8 mouse cellular contexts compared by ENCODE assay signal in genomic region chr7:44359908-44360672, GRCm38 (mm10). TPM values are rescaled to one million over a fixed set of nuclear protein-coding genes. Genes with fewer than 3 reads are reported as not detected.
DNase-seq lines count a peak whose midpoint lies in the region; ATAC-seq and TF ChIP-seq lines count a peak whose summit lies in the region.

No protein-coding gene starts in this region.

- no peaks in the 10 kb centered on the region for H3K36me3 ChIP-seq in hindbrain, postnatal 0 days (ENCODE audit: insufficient read depth, low read length)
- H3K36me3 ChIP-seq in macrophage (ENCODE audit: inconsistent target), result no peaks in the 10 kb centered on the region

- H3K9ac ChIP-seq in hindbrain, postnatal 0 days (replicated peaks; ENCODE audit: low read length), result peak overlapping the region; percentile 58

- peak overlapping the region; percentile 86 for H3K4me3 ChIP-seq in gastrocnemius, adult 2 months
- peak overlapping the region; percentile 51 for H3K4me3 ChIP-seq in hindbrain, postnatal 0 days (ENCODE audit: low read length)
- peak overlapping the region; percentile 57 for H3K4me3 ChIP-seq in left cerebral cortex, adult 2 months
- H3K4me3 ChIP-seq in macrophage (ENCODE audit: inconsistent target), result peak overlapping the region; percentile 29

- H3K79me2 ChIP-seq in macrophage (ENCODE audit: inconsistent target), result no peaks in the 10 kb centered on the region

- H3K9me3 ChIP-seq in hindbrain, postnatal 0 days (ENCODE audit: low read length), result no peaks in the 10 kb centered on the region

- peak overlapping the region; percentile 93 for H3K4me2 ChIP-seq in hindbrain, postnatal 0 days (ENCODE audit: low read depth, low read length)

- intact Hi-C loops in gastrocnemius, adult 2 months (cut with DNase I), result loop anchor here (2.0 kb wide), 1 partner anchor 55 kb away; no protein-coding TSS in a partner anchor
- intact Hi-C loops in left cerebral cortex, adult 2 months (cut with DNase I), result loop anchor here (5.0 kb wide), 1 partner anchor 127 kb away; no protein-coding TSS in a partner anchor

- peak; percentile 73 for ATAC-seq in hindbrain, postnatal 0 days

- H3K4me1 ChIP-seq in hindbrain, postnatal 0 days (ENCODE audit: insufficient read depth, low read length), result peaks cover 9% of the 10 kb centered on the region

- TF ChIP-seq CTCF in gastrocnemius, adult 2 months (IDR thresholded peaks at IDR 0.05), result no peak
- peak; percentile 49 for TF ChIP-seq CTCF in hindbrain, postnatal 0 days (IDR thresholded peaks at IDR 0.05; ENCODE audit: low read depth)
- no peak; the same call in 1 of the 2 replicates for TF ChIP-seq CTCF in left cerebral cortex, adult 2 months (IDR thresholded peaks at IDR 0.05)

- peak; percentile 91 for DNase-seq in WW6 (ENCODE audit: low read depth, low spot score)
- peak; percentile 96 for DNase-seq in cerebellum, postnatal 36 days
- peak; percentile 94 for DNase-seq in gastrocnemius, adult 2 months
- peak; percentile 98 for DNase-seq in hindbrain, postnatal 0 days (ENCODE audit: low spot score)
- DNase-seq in left cerebral cortex, adult 2 months (ENCODE audit: extremely low spot score in 1 of 2, low spot score in 2 of 2), result peak; percentile 96 to 97
- peak; percentile 98 for DNase-seq in right cerebral cortex, adult 18-20 months
- DNase-seq in urinary bladder, adult 2 months (ENCODE audit: low spot score), result peak; percentile 90

- peak overlapping the region; percentile 88 for H3K27ac ChIP-seq in gastrocnemius, adult 2 months
- peak overlapping the region; percentile 88 for H3K27ac ChIP-seq in hindbrain, postnatal 0 days
- H3K27ac ChIP-seq in left cerebral cortex, adult 2 months, result peak overlapping the region; percentile 93
- H3K27ac ChIP-seq in macrophage, result no peak overlapping the region

- peaks cover 6% of the 10 kb centered on the region; the same call in 1 of the 2 replicates for H3K27me3 ChIP-seq in hindbrain, postnatal 0 days (ENCODE audit: insufficient read depth, low read length)

- under 1% methylated on average over 53 of the region's 54 CpGs for WGBS in hindbrain, postnatal 0 days
- WGBS in macrophage (ENCODE audit: missing documents), result 1% methylated on average over 54 of the region's 54 CpGs

RNA-seq across cellular contexts. Expression of gene Syt3, which starts 23.8 kb away (rescaled TPM):
- total RNA-seq in gastrocnemius, adult 2 months (2021), result 1 to 10 TPM; 2.3 to 3.6 TPM
- total RNA-seq in hindbrain, postnatal 0 days (2014; rRNA removed), result 130 and 154 TPM in 2 replicates
- polyA plus RNA-seq in hindbrain, postnatal 0 days (2015; fragmentation: Nextera tagmentation; extraction: Ambion mirVana), result 73.7 and 79.2 TPM in 2 replicates
- total RNA-seq in left cerebral cortex, adult 2 months (2021), result 10 to 100 TPM; 59.5 to 63.7 TPM
- under 1 TPM in 3 of 26 experiments, not detected in 23; 0.33 to 0.81 (median 0.44) TPM for total RNA-seq in macrophage (2018; cell fraction: chromatin; rRNA removed)
- under 1 TPM in 9 of 26 experiments, not detected in 17; 0.03 to 0.42 (median 0.07) TPM for total RNA-seq in macrophage (2018; cell fraction: cytosol; rRNA removed)
- under 1 TPM in 2 of 26 experiments, not detected in 24; 0.22 to 0.24 TPM for total RNA-seq in macrophage (2018; cell fraction: nucleus; rRNA removed)
- polyA plus RNA-seq in macrophage (2018), result 0.11 TPM in 1 of 3 replicates, not detected in the others
- polyA plus RNA-seq in urinary bladder, adult 2 months (2012; rRNA removed), result 4.1 and 4.3 TPM in 2 replicates

RNA-seq across cellular contexts. Expression of gene 1700008O03Rik, which starts 25.5 kb away (rescaled TPM):
- not detected for total RNA-seq in gastrocnemius, adult 2 months (2021)
- total RNA-seq in hindbrain, postnatal 0 days (2014; rRNA removed), result 1.4 and 2.3 TPM in 2 replicates
- polyA plus RNA-seq in hindbrain, postnatal 0 days (2015; fragmentation: Nextera tagmentation; extraction: Ambion mirVana), result 3.3 and 3.6 TPM in 2 replicates
- 1 to 10 TPM; 1.5 to 2.7 TPM for total RNA-seq in left cerebral cortex, adult 2 months (2021)
- total RNA-seq in macrophage (2018; cell fraction: chromatin; rRNA removed), result 1 to 10 TPM in 2 of 26 experiments, not detected in 24; 1.2 to 1.4 TPM
- total RNA-seq in macrophage (2018; cell fraction: cytosol; rRNA removed), result under 1 TPM in 10 of 26 experiments, not detected in 16; 0.14 to 0.77 (median 0.20) TPM
- total RNA-seq in macrophage (2018; cell fraction: nucleus; rRNA removed), result 1 to 10 TPM in 2 of 26 experiments, under 1 TPM in 5, not detected in 19; 0.49 to 1.7 (median 0.72) TPM
- polyA plus RNA-seq in macrophage (2018), result 0.16 TPM in 1 of 3 replicates, not detected in the others
- polyA plus RNA-seq in urinary bladder, adult 2 months (2012; rRNA removed), result 1.4 and 1.5 TPM in 2 replicates

RNA-seq across cellular contexts. Expression of gene Shank1, which starts 50.0 kb away (rescaled TPM):
- under 1 TPM; 0.31 to 0.59 TPM for total RNA-seq in gastrocnemius, adult 2 months (2021)
- total RNA-seq in hindbrain, postnatal 0 days (2014; rRNA removed), result 39.0 and 41.8 TPM in 2 replicates
- polyA plus RNA-seq in hindbrain, postnatal 0 days (2015; fragmentation: Nextera tagmentation; extraction: Ambion mirVana), result 36.3 and 36.6 TPM in 2 replicates
- 100 to 1,000 TPM; 637 to 705 TPM for total RNA-seq in left cerebral cortex, adult 2 months (2021)
- total RNA-seq in macrophage (2018; cell fraction: chromatin; rRNA removed), result 1 to 10 TPM in 22 of 26 experiments, under 1 TPM in 4; 0.52 to 2.7 (median 1.2) TPM
- under 1 TPM in 24 of 26 experiments, not detected in 2; under 0.01 to 0.24 (median 0.06) TPM for total RNA-seq in macrophage (2018; cell fraction: cytosol; rRNA removed)
- total RNA-seq in macrophage (2018; cell fraction: nucleus; rRNA removed), result 1 to 10 TPM in 2 of 26 experiments, under 1 TPM in 24; 0.19 to 1.6 (median 0.51) TPM
- polyA plus RNA-seq in macrophage (2018), result 0.02 TPM in 1 of 3 replicates, not detected in the others
- polyA plus RNA-seq in urinary bladder, adult 2 months (2012; rRNA removed), result 0.85 and 1.9 TPM in 2 replicates

RNA-seq across cellular contexts. Expression of gene Clec11a, which starts 53.4 kb away (rescaled TPM):
- total RNA-seq in gastrocnemius, adult 2 months (2021), result 1 to 10 TPM in 1 of 2 experiments, under 1 TPM in 1; 0.59 to 2.2 TPM
- total RNA-seq in hindbrain, postnatal 0 days (2014; rRNA removed), result 3.3 and 5.9 TPM in 2 replicates
- polyA plus RNA-seq in hindbrain, postnatal 0 days (2015; fragmentation: Nextera tagmentation; extraction: Ambion mirVana), result 4.4 and 4.5 TPM in 2 replicates
- 1 to 10 TPM; 4.3 TPM for total RNA-seq in left cerebral cortex, adult 2 months (2021)
- 1 to 10 TPM in 2 of 26 experiments, under 1 TPM in 17, not detected in 7; 0.21 to 4.1 (median 0.32) TPM for total RNA-seq in macrophage (2018; cell fraction: chromatin; rRNA removed)
- under 1 TPM in 20 of 26 experiments, not detected in 6; 0.04 to 0.19 (median 0.07) TPM for total RNA-seq in macrophage (2018; cell fraction: cytosol; rRNA removed)
- 1 to 10 TPM in 4 of 26 experiments, under 1 TPM in 13, not detected in 9; 0.17 to 2.4 (median 0.81) TPM for total RNA-seq in macrophage (2018; cell fraction: nucleus; rRNA removed)
- polyA plus RNA-seq in macrophage (2018), result 0.06 to 0.12 TPM (median 0.09 TPM) in 3 replicates
- polyA plus RNA-seq in urinary bladder, adult 2 months (2012; rRNA removed), result 17.2 and 19.7 TPM in 2 replicates

Comparison
In these comparisons a context has a peak if more than half of its experiments do, and no peak if none do; other contexts are left out.
1. H3K4me3 ChIP-seq: peak in every context shown above with its lines; median percentile 86 in gastrocnemius, adult 2 months; 57 in left cerebral cortex, adult 2 months; 51 in hindbrain, postnatal 0 days; 29 in macrophage.
2. RNA of gene Syt3, which starts 23.8 kb away (total RNA-seq): 130 to 154 TPM in hindbrain, postnatal 0 days and 59.5 to 63.7 TPM in left cerebral cortex, adult 2 months; 2.3 to 3.6 TPM in gastrocnemius, adult 2 months; every median in the first group is over 10 times any median in the second.
3. RNA of gene Shank1, which starts 50.0 kb away (total RNA-seq): 637 to 705 TPM in left cerebral cortex, adult 2 months and 39.0 to 41.8 TPM in hindbrain, postnatal 0 days; 0.31 to 0.59 TPM in gastrocnemius, adult 2 months; every median in the first group is over 10 times any median in the second.
4. Peak in every context shown above with its lines, with median percentiles within 50 percentile points of each other: DNase-seq.